Mouse (Mus musculus): ENCODE data around the gene Ppy. TPM values are rescaled to one million over a fixed set of nuclear protein-coding genes. Genes with fewer than 3 reads are reported as not detected.

The Ppy gene
- total and polyA plus RNA-seq, 3 experiments = not detected

- H3K79me2 ChIP-seq (ENCODE audit: control insufficient read depth, insufficient read depth, low read length, poor library complexity) = no peaks in the 10 kb centered on the region
These were observed 31.5 kb downstream of the Ppy start for GRCm38 (mm10) chr11:102069633-102070032.

GRCm38 (mm10) chr11:102068969-102069368 is 32.1 kb downstream of the Ppy start:
- Histone ChIP-seq H3K27me3 (ENCODE audit: control insufficient read depth in 1 of 2, insufficient read depth in 2 of 2, low read length in 2 of 2) (no peaks in the 10 kb centered on the region), H3K36me3 (ENCODE audit: control insufficient read depth in 1 of 2, insufficient read depth in 2 of 2, low read length in 2 of 2) (peaks cover 0 to 4% of the 10 kb centered on the region in 2 experiments; a peak in 2 of 4 replicates)

More at GRCm38 (mm10) chr11:102069633-102070032, 31.5 kb downstream of the Ppy start:
- no peak for TF ChIP-seq TAL1 (IDR thresholded peaks at IDR 0.05; ENCODE audit: low read length)
- TF ChIP-seq MXI1 (IDR thresholded peaks at IDR 0.05; ENCODE audit: low read depth, low read length) = no peak
- TF ChIP-seq MYB (IDR thresholded peaks at IDR 0.05; ENCODE audit: low read depth, low read length) = no peak
- TF ChIP-seq GABPA (IDR thresholded peaks at IDR 0.05; ENCODE audit: low read depth, low read length) = no peak
- TF ChIP-seq ZKSCAN1 (IDR thresholded peaks at IDR 0.05; ENCODE audit: low read depth, low read length) = no peak
- no peak for TF ChIP-seq POLR2AphosphoS2 (IDR thresholded peaks at IDR 0.05; ENCODE audit: low read length)
- no peak for TF ChIP-seq CHD2 (IDR thresholded peaks at IDR 0.05; ENCODE audit: low read length)
- no peak for TF ChIP-seq TBP (IDR thresholded peaks at IDR 0.05; ENCODE audit: low read depth, low read length)
- no peak for TF ChIP-seq USF2 (IDR thresholded peaks at IDR 0.05; ENCODE audit: borderline replicate concordance in 1 of 2, insufficient read depth in 1 of 2, low read depth in 1 of 2, low read length in 2 of 2)
- no peak for TF ChIP-seq SIN3A (IDR thresholded peaks at IDR 0.05; ENCODE audit: low read length)
- TF ChIP-seq CTCF (IDR thresholded peaks at IDR 0.05 in 2 of 3, conservative IDR thresholded peaks at IDR 0.05 in 1 of 3; ENCODE audit: control insufficient read depth in 1 of 3, insufficient read depth in 1 of 3, low read depth in 2 of 3, low read length in 3 of 3, poor library complexity in 1 of 3, severe bottlenecking in 1 of 3) = no peak
- TF ChIP-seq RCOR1 (IDR thresholded peaks at IDR 0.05; ENCODE audit: low read depth, low read length) = no peak
- TF ChIP-seq JUND (IDR thresholded peaks at IDR 0.05; ENCODE audit: low read depth, low read length) = no peak
- TF ChIP-seq MYC (IDR thresholded peaks at IDR 0.05; ENCODE audit: low read depth, low read length) = no peak
- Histone ChIP-seq H3K9me3 (replicated peaks; ENCODE audit: insufficient read depth, low read length) (no peaks in the 10 kb centered on the region), H3K4me3 (ENCODE audit: control insufficient read depth in 1 of 2, insufficient read depth in 1 of 2, low read depth in 2 of 2, low read length in 2 of 2) (no peak overlapping the region), H3K4me1 (ENCODE audit: control insufficient read depth in 1 of 2, insufficient read depth in 2 of 2, low read length in 2 of 2) (peaks cover 5 to 9% of the 10 kb centered on the region in 2 experiments; a peak in 2 of 4 replicates), H3K27ac (ENCODE audit: control insufficient read depth, low read depth, low read length) (no peak overlapping the region), H3K9ac (ENCODE audit: control insufficient read depth, low read depth, low read length, poor library complexity, severe bottlenecking) (no peak overlapping the region), H3K27me3 (ENCODE audit: control insufficient read depth in 1 of 2, insufficient read depth in 2 of 2, low read length in 2 of 2) (no peaks in the 10 kb centered on the region), H3K36me3 (ENCODE audit: control insufficient read depth in 1 of 2, insufficient read depth in 2 of 2, low read length in 2 of 2) (peaks cover 0 to 4% of the 10 kb centered on the region in 2 experiments; a peak in 2 of 4 replicates)
- no peak for DNase-seq (ENCODE audit: low read depth, low spot score)

More at GRCm38 (mm10) chr11:102068969-102069368, 32.1 kb downstream of the Ppy start:
- H3K4me3 ChIP-seq (ENCODE audit: control insufficient read depth in 1 of 2, insufficient read depth in 1 of 2, low read depth in 2 of 2, low read length in 2 of 2) = no peak overlapping the region
- H3K79me2 ChIP-seq (ENCODE audit: control insufficient read depth, insufficient read depth, low read length, poor library complexity) = no peaks in the 10 kb centered on the region
- no peak for TF ChIP-seq MAX (IDR thresholded peaks at IDR 0.05; ENCODE audit: low read length)
- TF ChIP-seq CTCF (IDR thresholded peaks at IDR 0.05 in 2 of 3, conservative IDR thresholded peaks at IDR 0.05 in 1 of 3; ENCODE audit: control insufficient read depth in 1 of 3, insufficient read depth in 1 of 3, low read depth in 2 of 3, low read length in 3 of 3, poor library complexity in 1 of 3, severe bottlenecking in 1 of 3) = peak; percentile 41 to 78 (median 47)
- TF ChIP-seq SIN3A (IDR thresholded peaks at IDR 0.05; ENCODE audit: low read length) = 0 out of 2 replicates have a peak, but pooled peaks have one; percentile 23
- no peak for TF ChIP-seq MYB (IDR thresholded peaks at IDR 0.05; ENCODE audit: low read depth, low read length)
- peak; percentile 60 for TF ChIP-seq ZC3H11A (IDR thresholded peaks at IDR 0.05; ENCODE audit: low read depth, low read length)
- peak; percentile 74 for TF ChIP-seq RAD21 (IDR thresholded peaks at IDR 0.05; ENCODE audit: low read depth, low read length)
- TF ChIP-seq SMC3 (IDR thresholded peaks at IDR 0.05; ENCODE audit: low read depth, low read length) = peak; percentile 81
- DNase-seq (ENCODE audit: low read depth, low spot score) = peak; percentile 61
- no peak overlapping the region for H3K27ac ChIP-seq (ENCODE audit: control insufficient read depth, low read depth, low read length)
- no peaks in the 10 kb centered on the region for H3K9me3 ChIP-seq (replicated peaks; ENCODE audit: insufficient read depth, low read length)
- H3K9ac ChIP-seq (ENCODE audit: control insufficient read depth, low read depth, low read length, poor library complexity, severe bottlenecking) = no peak overlapping the region
- H3K4me1 ChIP-seq (ENCODE audit: control insufficient read depth in 1 of 2, insufficient read depth in 2 of 2, low read length in 2 of 2) = peaks cover 5 to 9% of the 10 kb centered on the region in 2 experiments; a peak in 2 of 4 replicates

Measured in MEL (cell line).